Mouse (Mus musculus): ENCODE data around the gene A130010J15Rik. TPM values are rescaled to one million over a fixed set of nuclear protein-coding genes. Genes with fewer than 3 reads are reported as not detected.

The A130010J15Rik gene
- polyA plus RNA-seq, 2 experiments, result 2.3 to 4.5 TPM

GRCm38 (mm10) chr1:193205431-193205830 is 37.6 kb downstream of the A130010J15Rik start:
- no peaks in the 10 kb centered on the region for H3K9me3 ChIP-seq (ENCODE audit: control insufficient read depth, low read length)
- H3K4me3 ChIP-seq (ENCODE audit: insufficient read depth in 1 of 2, low read depth in 2 of 2, low read length in 2 of 2), result no peak overlapping the region
- TF ChIP-seq CTCF (IDR thresholded peaks at IDR 0.05; ENCODE audit: low read depth), result no peak
- no peak for TF ChIP-seq EP300 (IDR thresholded peaks at IDR 0.05; ENCODE audit: low read depth)
- no peak overlapping the region for H3K27ac ChIP-seq
- no peak for DNase-seq (ENCODE audit: low read depth in 3 of 3, low spot score in 3 of 3)
- no peak for ATAC-seq (ENCODE audit: insufficient read depth)
- WGBS (ENCODE audit: insufficient replicate concordance), result 56% methylated on average over 2 of the region's 2 CpGs
- H3K27me3 ChIP-seq (ENCODE audit: control insufficient read depth, insufficient read depth, low read length), result no peaks in the 10 kb centered on the region
- H3K36me3 ChIP-seq (replicated peaks; ENCODE audit: control insufficient read depth, insufficient read depth, low read depth), result no peaks in the 10 kb centered on the region
- H3K4me1 ChIP-seq (replicated peaks; ENCODE audit: control insufficient read depth in 2 of 2, insufficient read depth in 2 of 2, low read length in 1 of 2), result peaks cover 0 to 2% of the 10 kb centered on the region in 2 experiments; a peak in 2 of 4 replicates
- H3K9ac ChIP-seq (replicated peaks), result no peak overlapping the region
- H3K4me2 ChIP-seq (ENCODE audit: low read depth), result no peak overlapping the region

DNA sequence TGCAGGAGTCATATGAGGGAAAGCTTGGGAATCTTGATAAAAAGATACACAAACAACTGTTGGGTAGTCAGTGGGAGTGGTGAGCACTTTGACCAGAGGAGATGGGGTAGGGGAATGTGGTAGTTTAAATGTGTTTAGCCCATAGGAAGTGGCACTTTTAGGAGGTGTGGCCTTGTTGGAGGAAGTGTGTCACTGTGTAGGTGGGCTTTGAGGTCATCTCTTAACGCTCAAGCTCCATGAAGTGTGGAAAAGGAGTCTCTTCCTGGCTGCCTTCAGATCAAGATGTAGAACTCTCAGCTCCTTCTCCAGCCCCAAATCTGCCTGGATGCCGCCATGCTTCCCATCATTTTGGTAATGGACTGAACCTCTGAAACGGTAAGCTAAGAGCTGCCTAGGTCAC is 39.7 kb downstream of the A130010J15Rik start, which contains the start of gene Lamb3:
Lamb3 (plus strand) TSS at position 197 of the 400 bp plus-strand sequence.
- H3K9me3 ChIP-seq (ENCODE audit: control insufficient read depth, low read length), result no peaks in the 10 kb centered on the region
- no peak for ATAC-seq (ENCODE audit: insufficient read depth)
- no peak for TF ChIP-seq EP300 (IDR thresholded peaks at IDR 0.05; ENCODE audit: low read depth)
- TF ChIP-seq CTCF (IDR thresholded peaks at IDR 0.05; ENCODE audit: low read depth), result no peak
- H3K4me3 ChIP-seq (ENCODE audit: insufficient read depth in 1 of 2, low read depth in 2 of 2, low read length in 2 of 2), result no peak within 1 kb of the TSS
- H3K36me3 ChIP-seq (replicated peaks; ENCODE audit: control insufficient read depth, insufficient read depth, low read depth), result no peaks in the 10 kb centered on the region
- WGBS (ENCODE audit: insufficient replicate concordance), result 60% methylated on average over 3 of the region's 3 CpGs
- H3K27ac ChIP-seq, result no peak within 1 kb of the TSS
- no peak within 1 kb of the TSS for H3K4me2 ChIP-seq (ENCODE audit: low read depth)
- H3K4me1 ChIP-seq (replicated peaks; ENCODE audit: control insufficient read depth in 2 of 2, insufficient read depth in 2 of 2, low read length in 1 of 2), result no peaks in the 10 kb centered on the region; a peak in 1 of 4 replicates
- no peaks in the 10 kb centered on the region for H3K27me3 ChIP-seq (ENCODE audit: control insufficient read depth, insufficient read depth, low read length)
- no peak within 1 kb of the TSS for H3K9ac ChIP-seq (replicated peaks)
- no peak for DNase-seq (ENCODE audit: low read depth in 3 of 3, low spot score in 3 of 3)

DNA sequence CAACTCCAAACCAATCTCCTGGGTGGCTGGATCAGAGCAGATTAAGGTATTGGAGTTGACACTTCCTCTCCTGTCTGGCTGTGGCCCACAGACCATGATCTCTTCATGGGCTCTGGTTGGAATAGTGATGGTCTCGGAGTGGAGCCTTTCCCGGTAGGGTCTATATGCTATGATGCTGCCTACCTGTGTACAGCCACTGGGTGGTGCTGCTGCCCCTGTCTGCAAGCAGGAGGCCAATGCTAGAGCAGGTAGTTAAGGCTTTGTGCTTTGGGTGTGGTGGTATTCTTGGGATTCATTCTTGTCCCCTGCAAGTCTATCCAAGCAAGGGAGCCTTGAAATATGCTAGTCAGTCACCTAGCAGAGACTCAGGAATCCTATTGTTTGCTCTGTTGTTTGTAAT is 40.3 kb downstream of the A130010J15Rik start:
- Histone ChIP-seq H3K27ac (no peak overlapping the region), H3K36me3 (replicated peaks; ENCODE audit: control insufficient read depth, insufficient read depth, low read depth) (no peaks in the 10 kb centered on the region), H3K4me1 (replicated peaks; ENCODE audit: control insufficient read depth in 2 of 2, insufficient read depth in 2 of 2, low read length in 1 of 2) (no peaks in the 10 kb centered on the region; a peak in 1 of 4 replicates), H3K4me2 (ENCODE audit: low read depth) (no peak overlapping the region), H3K9me3 (ENCODE audit: control insufficient read depth, low read length) (no peaks in the 10 kb centered on the region), H3K4me3 (ENCODE audit: insufficient read depth in 1 of 2, low read depth in 2 of 2, low read length in 2 of 2) (no peak overlapping the region), H3K9ac (replicated peaks) (no peak overlapping the region), H3K27me3 (ENCODE audit: control insufficient read depth, insufficient read depth, low read length) (no peaks in the 10 kb centered on the region)
- WGBS (ENCODE audit: insufficient replicate concordance), result 17% methylated on average over 2 of the region's 2 CpGs
- TF ChIP-seq EP300 (IDR thresholded peaks at IDR 0.05; ENCODE audit: low read depth) (no peak), CTCF (IDR thresholded peaks at IDR 0.05; ENCODE audit: low read depth) (peak; percentile 86)
- DNase-seq (ENCODE audit: low read depth in 3 of 3, low spot score in 3 of 3) (no peak), ATAC-seq (ENCODE audit: insufficient read depth) (no peak)

DNA sequence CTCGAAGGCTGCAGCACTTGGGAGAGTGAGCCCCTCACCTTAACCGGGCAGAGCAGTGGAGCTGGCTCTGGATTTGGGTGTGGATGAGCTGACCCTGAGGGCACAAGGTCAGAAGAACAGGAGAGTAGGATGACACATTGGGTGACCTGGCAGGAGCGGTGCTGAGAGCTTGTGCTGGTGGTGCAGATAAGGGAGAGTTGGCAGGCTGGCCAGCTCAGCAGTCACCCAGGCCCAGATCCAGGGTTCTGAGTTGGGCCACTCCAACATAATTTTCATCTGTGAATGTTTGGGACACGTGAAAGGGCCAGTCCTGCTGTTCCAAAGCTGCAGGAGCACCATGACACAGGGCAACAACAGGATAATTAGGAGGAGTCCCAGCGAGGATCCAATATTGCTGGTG is 43.5 kb downstream of the A130010J15Rik start:
- Histone ChIP-seq H3K9ac (replicated peaks) (no peak overlapping the region), H3K4me2 (ENCODE audit: low read depth) (no peak overlapping the region), H3K4me3 (ENCODE audit: insufficient read depth in 1 of 2, low read depth in 2 of 2, low read length in 2 of 2) (no peak overlapping the region), H3K27me3 (ENCODE audit: control insufficient read depth, insufficient read depth, low read length) (no peaks in the 10 kb centered on the region), H3K9me3 (ENCODE audit: control insufficient read depth, low read length) (no peaks in the 10 kb centered on the region), H3K36me3 (replicated peaks; ENCODE audit: control insufficient read depth, insufficient read depth, low read depth) (no peaks in the 10 kb centered on the region), H3K4me1 (replicated peaks; ENCODE audit: control insufficient read depth in 2 of 2, insufficient read depth in 2 of 2, low read length in 1 of 2) (no peaks in the 10 kb centered on the region), H3K27ac (no peak overlapping the region)
- WGBS (ENCODE audit: insufficient replicate concordance), result 44% methylated on average over 5 of the region's 5 CpGs
- DNase-seq (ENCODE audit: low read depth in 3 of 3, low spot score in 3 of 3), result no peak
- TF ChIP-seq EP300 (IDR thresholded peaks at IDR 0.05; ENCODE audit: low read depth), result no peak
- no peak for TF ChIP-seq CTCF (IDR thresholded peaks at IDR 0.05; ENCODE audit: low read depth)
- ATAC-seq (ENCODE audit: insufficient read depth), result no peak

GRCm38 (mm10) chr1:193214053-193214452 is 46.2 kb downstream of the A130010J15Rik start:
- 51% methylated on average over 5 of the region's 5 CpGs for WGBS (ENCODE audit: insufficient replicate concordance)
- H3K27ac ChIP-seq, result no peak overlapping the region
- no peaks in the 10 kb centered on the region for H3K36me3 ChIP-seq (replicated peaks; ENCODE audit: control insufficient read depth, insufficient read depth, low read depth)
- no peak overlapping the region for H3K4me2 ChIP-seq (ENCODE audit: low read depth)
- H3K9ac ChIP-seq (replicated peaks), result no peak overlapping the region
- H3K4me3 ChIP-seq (ENCODE audit: insufficient read depth in 1 of 2, low read depth in 2 of 2, low read length in 2 of 2), result no peak overlapping the region
- H3K9me3 ChIP-seq (ENCODE audit: control insufficient read depth, low read length), result no peaks in the 10 kb centered on the region
- ATAC-seq (ENCODE audit: insufficient read depth) (no peak), DNase-seq (ENCODE audit: low read depth in 3 of 3, low spot score in 3 of 3) (no peak)
- H3K27me3 ChIP-seq (ENCODE audit: control insufficient read depth, insufficient read depth, low read length), result no peaks in the 10 kb centered on the region
- H3K4me1 ChIP-seq (replicated peaks; ENCODE audit: control insufficient read depth in 2 of 2, insufficient read depth in 2 of 2, low read length in 1 of 2), result no peaks in the 10 kb centered on the region
- TF ChIP-seq EP300 (IDR thresholded peaks at IDR 0.05; ENCODE audit: low read depth) (no peak), CTCF (IDR thresholded peaks at IDR 0.05; ENCODE audit: low read depth) (no peak)
